Mouse (Mus musculus): Measurements from ENCODE around the gene Skp2.

Skp2 gene

GRCm38 (mm10) chr15:9075608-9076200 lies 79.5 kb downstream of the Skp2 start:
- no peak for DNase-seq (ENCODE audit: low read depth, low spot score)

GRCm38 (mm10) chr15:9074671-9075070 lies 80.6 kb downstream of the Skp2 start:
- DNase-seq (ENCODE audit: low read depth, low spot score): peak; percentile 46

GRCm38 (mm10) chr15:9074139-9074538 lies 81.1 kb downstream of the Skp2 start:
- DNase-seq (ENCODE audit: low read depth, low spot score): no peak

- no peak for DNase-seq (ENCODE audit: low read depth, low spot score)
These were observed 81.5 kb downstream of the Skp2 start for GRCm38 (mm10) chr15:9073684-9074083.

GRCm38 (mm10) chr15:9073067-9073608 lies 82.1 kb downstream of the Skp2 start:
- DNase-seq (ENCODE audit: low read depth, low spot score): no peak

GRCm38 (mm10) chr15:9072630-9073029 lies 82.6 kb downstream of the Skp2 start:
- no peak for DNase-seq (ENCODE audit: low read depth, low spot score)

- DNase-seq (ENCODE audit: low read depth, low spot score): peak; percentile 58
These were observed 83.4 kb downstream of the Skp2 start for GRCm38 (mm10) chr15:9071556-9072544.

- peak; percentile 99 for DNase-seq (ENCODE audit: low read depth, low spot score)
These were observed 84.2 kb downstream of the Skp2 start, which contains the start of gene Nadk2 for GRCm38 (mm10) chr15:9070912-9071555. Gene Nadk2 (plus strand): TSS chr15:9071260.

GRCm38 (mm10) chr15:9070353-9070752 lies 84.9 kb downstream of the Skp2 start:
- no peak for DNase-seq (ENCODE audit: low read depth, low spot score)

GRCm38 (mm10) chr15:9068881-9069280 lies 86.3 kb downstream of the Skp2 start:
- no peak for DNase-seq (ENCODE audit: low read depth, low spot score)
